Mouse (Mus musculus) cerebral cortex, adult 2 months (tissue): ENCODE measurements around the gene Rgs4.

ENCODE experiments used
- WGBS: fragments of 180-500 bp; shearing (Covaris S2); methylation state at CpG from one replicate; pipeline ENCODE4 v1.1.7; 2018; 5-methylcytosine and 5-hydroxymethylcytosine counted together

Gene Rgs4

GRCm38 (mm10) chr1:169747473-169747872, at the start of gene Rgs4:
Gene Rgs4 (minus strand): TSS chr1:169747642.
- under 1% methylated on average over 16 of the region's 16 CpGs for WGBS

GRCm38 (mm10) chr1:169792437-169792836, 45.0 kb upstream of the Rgs4 start:
- 91% methylated on average over 5 of the region's 5 CpGs for WGBS

- WGBS = 89% methylated on average over 3 of the region's 3 CpGs
Measured at GRCm38 (mm10) chr1:169785981-169786380, 38.5 kb upstream of the Rgs4 start.

- 80% methylated on average over 7 of the region's 7 CpGs for WGBS
Measured at GRCm38 (mm10) chr1:169776566-169776965, 29.1 kb upstream of the Rgs4 start.

GRCm38 (mm10) chr1:169764619-169764955, 17.1 kb upstream of the Rgs4 start:
- 32% methylated on average over 2 of the region's 2 CpGs for WGBS

- 49% methylated on average over 9 of the region's 9 CpGs for WGBS
Measured at GRCm38 (mm10) chr1:169763858-169764618, 16.6 kb upstream of the Rgs4 start.

GRCm38 (mm10) chr1:169762524-169762923, 15.1 kb upstream of the Rgs4 start:
- 50% methylated on average over 2 of the region's 2 CpGs for WGBS

GRCm38 (mm10) chr1:169756532-169756931, 9.1 kb upstream of the Rgs4 start:
- 13% methylated on average over 3 of the region's 3 CpGs for WGBS

GRCm38 (mm10) chr1:169752395-169752794, 5.0 kb upstream of the Rgs4 start:
- WGBS = 48% methylated on average over 3 of the region's 4 CpGs

- 16% methylated on average over 5 of the region's 5 CpGs for WGBS
Measured at GRCm38 (mm10) chr1:169748439-169748838, 997 bp upstream of the Rgs4 start.

GRCm38 (mm10) chr1:169747902-169748301, 460 bp upstream of the Rgs4 start:
- WGBS = 16% methylated on average over 6 of the region's 6 CpGs

GRCm38 (mm10) chr1:169741147-169741546, 6.3 kb downstream of the Rgs4 start:
- WGBS = 40% methylated on average over 5 of the region's 5 CpGs

- WGBS = 81% methylated on average over 6 of the region's 6 CpGs
Measured at GRCm38 (mm10) chr1:169737231-169737630, 10.2 kb downstream of the Rgs4 start.

GRCm38 (mm10) chr1:169736139-169736538, 11.3 kb downstream of the Rgs4 start:
- 60% methylated on average over 6 of the region's 6 CpGs for whole genome bisulfite sequencing

GRCm38 (mm10) chr1:169730599-169731100, 16.8 kb downstream of the Rgs4 start:
- 74% methylated on average over 7 of the region's 7 CpGs for WGBS

- 79% methylated on average over 3 of the region's 3 CpGs for WGBS
Measured at GRCm38 (mm10) chr1:169726319-169726718, 21.1 kb downstream of the Rgs4 start.

- 82% methylated on average over 2 of the region's 2 CpGs for WGBS
Measured at GRCm38 (mm10) chr1:169721836-169722235, 25.6 kb downstream of the Rgs4 start.

GRCm38 (mm10) chr1:169704395-169705087, 42.9 kb downstream of the Rgs4 start:
- WGBS = 84% methylated on average over 4 of the region's 4 CpGs

- 85% methylated on average over 2 of the region's 2 CpGs for WGBS
Measured at GRCm38 (mm10) chr1:169699184-169699583, 48.3 kb downstream of the Rgs4 start.

- 66% methylated on average over 4 of the region's 4 CpGs for WGBS
Measured at GRCm38 (mm10) chr1:169697236-169697635, 50.2 kb downstream of the Rgs4 start.

- 81% methylated on average over 3 of the region's 3 CpGs for WGBS
Measured at GRCm38 (mm10) chr1:169695356-169695755, 52.1 kb downstream of the Rgs4 start.

GRCm38 (mm10) chr1:169693537-169693936, 53.9 kb downstream of the Rgs4 start:
- 69% methylated on average over 3 of the region's 3 CpGs for WGBS

GRCm38 (mm10) chr1:169693040-169693439, 54.4 kb downstream of the Rgs4 start:
- 72% methylated on average over 2 of the region's 2 CpGs for WGBS
